Mouse (Mus musculus) forebrain, postnatal 0 days (tissue): ENCODE results near the gene Chmp2a. TPM values are rescaled to one million over a fixed set of nuclear protein-coding genes. Genes with fewer than 3 reads are reported as not detected.
"Not testable (repeated sequence)": the region's sequence is repeated elsewhere in the genome, so short reads cannot be mapped to it uniquely, and the experiment has no call there.

Experiments used
- ATAC-seq: fragments of 200-750 bp; cut with Nextera tagmentation; 2 replicates; pipeline ENCODE4 v1.8.0; 2017; ENCODE audit warnings: mild to moderate bottlenecking, moderate library complexity
- DNase-seq: peaks from one replicate; pipeline ENCODE4 v3.0.0-alpha.2; 2015
- H3K27ac ChIP-seq: fragments of 300-500 bp; sonication (generic); 2 replicates; pipeline ENCODE4 v1.5.1; 2014; ENCODE audit warnings: low read depth, mild to moderate bottlenecking, antibody characterized with exemption, low read length, moderate library complexity, mixed read lengths
- H3K27me3 ChIP-seq: fragments of 300-500 bp; sonication (generic); 2 replicates; pipeline ENCODE4 v1.6.1; 2014; ENCODE audit warnings: mild to moderate bottlenecking, low read length, mixed read lengths; ENCODE audit not compliant: insufficient read depth
- H3K36me3 ChIP-seq: fragments of 300-500 bp; sonication (generic); 2 replicates; pipeline ENCODE4 v1.6.1; 2014; ENCODE audit warnings: mild to moderate bottlenecking, moderate library complexity; ENCODE audit not compliant: insufficient read depth
- H3K4me1 ChIP-seq: fragments of 300-500 bp; sonication (generic); 2 replicates; pipeline ENCODE4 v1.6.1; 2014; ENCODE audit warnings: antibody characterized with exemption; ENCODE audit not compliant: insufficient read depth
- H3K4me2 ChIP-seq: fragments of 300-500 bp; sonication (generic); 2 replicates; pipeline ENCODE4 v1.6.1; 2014; ENCODE audit warnings: low read depth, mild to moderate bottlenecking, moderate library complexity
- H3K4me3 ChIP-seq: fragments of 300-500 bp; sonication (generic); 2 replicates; pipeline ENCODE4 v1.5.1; 2014; ENCODE audit warnings: low read depth, low read length, mixed read lengths
- H3K9ac ChIP-seq: fragments of 300-500 bp; sonication (generic); 2 replicates; pipeline ENCODE4 v1.6.1; 2014; ENCODE audit warnings: mild to moderate bottlenecking
- H3K9me3 ChIP-seq: fragments of 300-500 bp; sonication (generic); 2 replicates; pipeline ENCODE4 v1.6.1; 2016; ENCODE audit warnings: low read length
- CTCF ChIP-seq: sonication (generic); IDR thresholded peaks from 2 replicates; pipeline ENCODE4 v1.5.1; 2016; ENCODE audit warnings: antibody characterized with exemption, control low read depth, low read depth
- WGBS: fragments of 180-500 bp; shearing (Covaris S2); extraction: QIAGEN DNeasy Blood & Tissue Kit; methylation state at CpG from one replicate; pipeline ENCODE4 v1.1.7; 2014; 5-methylcytosine and 5-hydroxymethylcytosine counted together
- polyA plus RNA-seq: library from polyadenylated mRNA; unstranded; fragments of >200 nt; fragmentation: Nextera tagmentation; extraction: Ambion mirVana; gene quantifications from 2 replicates; pipeline ENCODE4 v1.2.1, GENCODE M21; 2015
- total RNA-seq: library from RNA; depleted of rRNA; stranded (reverse); fragments of >200 nt; gene quantifications from 2 replicates; pipeline ENCODE4 v1.2.3, GENCODE M21; 2014; rRNA removed

Chmp2a gene
- total RNA-seq (131 and 160 TPM in 2 replicates), polyA plus RNA-seq (210 and 239 TPM in 2 replicates)

DNA sequence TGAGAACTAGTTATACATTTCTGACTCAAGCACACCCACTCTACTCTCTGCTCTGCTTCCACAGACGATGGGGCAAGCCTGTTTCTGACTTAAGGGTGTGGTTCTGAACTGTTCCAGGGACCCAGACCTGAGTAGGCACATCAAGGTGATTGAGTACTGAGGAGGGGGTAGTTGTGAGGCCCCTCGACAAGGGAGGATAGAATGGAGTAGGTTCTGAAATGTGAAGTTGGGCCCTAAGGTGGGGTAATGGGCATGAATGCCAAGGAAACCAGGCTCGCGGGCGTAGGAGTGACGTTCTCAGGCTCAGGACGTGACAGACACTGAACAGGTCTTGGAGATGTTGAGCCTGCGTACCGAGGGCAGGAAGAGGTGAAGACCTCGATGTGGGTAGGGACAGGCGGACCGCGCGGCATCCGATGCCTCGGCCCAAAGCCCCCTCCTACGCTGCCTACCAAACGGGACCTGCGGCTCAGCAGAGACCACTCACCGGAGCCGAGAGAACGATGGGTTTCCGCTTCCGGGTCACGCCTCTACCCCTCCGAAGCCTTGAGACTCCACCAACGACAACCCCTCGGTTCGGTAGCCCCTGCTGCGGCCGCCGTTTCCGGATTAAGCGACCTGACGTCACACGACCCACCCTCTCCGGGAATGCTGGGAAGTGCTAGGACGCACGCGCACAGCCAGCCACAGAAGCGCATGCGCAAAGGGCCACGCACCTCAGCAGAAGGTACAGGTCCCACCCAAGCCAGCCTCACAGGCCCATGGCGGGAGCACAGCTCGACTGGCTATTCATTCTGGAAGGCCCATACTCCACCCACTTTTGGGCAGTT is at the start of gene Chmp2a:
Gene Chmp2a (minus strand): TSS at position 660 of the 830 bp plus-strand sequence.
- ATAC-seq (peak; percentile 81), DNase-seq (peak; percentile 98)
- Histone ChIP-seq H3K9ac (peak within 1 kb of the TSS; percentile 76), H3K9me3 (no peaks in the 10 kb centered on the region), H3K27me3 (no peaks in the 10 kb centered on the region), H3K4me2 (peak within 1 kb of the TSS; percentile 90), H3K27ac (peak within 1 kb of the TSS; percentile 91), H3K36me3 (peaks cover 55% of the 10 kb centered on the region), H3K4me1 (peaks cover 21% of the 10 kb centered on the region), H3K4me3 (peak within 1 kb of the TSS; percentile 50)
- TF ChIP-seq CTCF = no peak
- WGBS = under 1% methylated on average over 45 of the region's 45 CpGs

DNA sequence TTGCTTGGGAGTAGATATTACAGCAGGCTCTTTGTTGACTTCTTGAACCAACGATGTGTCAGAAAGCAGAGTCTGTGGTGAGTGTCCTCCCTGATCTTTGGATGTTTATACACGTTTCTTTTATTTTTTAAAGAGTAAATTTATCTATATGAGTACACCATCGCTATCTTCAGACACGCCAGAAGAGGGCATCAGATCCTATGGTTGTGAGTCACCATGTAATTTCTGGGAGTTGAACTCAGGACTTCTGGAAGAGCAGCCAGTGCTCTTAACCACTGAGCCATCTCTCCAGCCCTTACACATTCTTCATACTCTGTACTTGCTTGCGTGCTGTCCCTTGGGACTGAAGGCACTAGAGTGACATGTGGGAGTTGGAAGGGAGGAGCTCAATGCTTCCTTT is 37.7 kb upstream of the Chmp2a start:
- H3K36me3 ChIP-seq = no peaks in the 10 kb centered on the region
- no peaks in the 10 kb centered on the region for H3K4me1 ChIP-seq
- DNase-seq = no peak
- H3K27me3 ChIP-seq = no peaks in the 10 kb centered on the region
- no peak for ATAC-seq
- H3K4me3 ChIP-seq = no peak overlapping the region
- whole genome bisulfite sequencing = 58% methylated on average over 5 of the region's 5 CpGs
- H3K4me2 ChIP-seq = no peak overlapping the region
- TF ChIP-seq CTCF = no peak
- H3K9me3 ChIP-seq = no peaks in the 10 kb centered on the region
- no peak overlapping the region for H3K9ac ChIP-seq
- H3K27ac ChIP-seq = no peak overlapping the region

DNA sequence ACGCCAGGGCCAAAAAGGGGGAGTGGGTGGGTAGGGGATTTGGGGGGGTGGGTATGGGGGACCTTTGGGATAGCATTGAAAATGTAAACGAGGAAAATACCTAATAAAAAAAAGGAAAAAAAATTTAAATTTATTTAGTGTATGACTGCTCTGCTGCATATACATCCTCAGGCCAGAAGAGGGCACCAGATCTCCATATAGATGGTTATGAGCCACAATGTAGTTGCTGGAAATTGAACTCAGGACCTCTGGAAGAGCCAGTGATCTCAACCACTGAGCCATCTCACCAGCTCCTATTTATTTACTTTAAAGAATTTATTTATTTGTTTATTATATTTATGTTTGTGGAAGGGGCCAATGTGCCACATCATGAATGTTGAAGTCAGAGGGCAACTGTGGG is 28.8 kb upstream of the Chmp2a start:
- H3K9me3 ChIP-seq, H3K27me3 ChIP-seq, H3K27ac ChIP-seq, H3K4me2 ChIP-seq, H3K4me3 ChIP-seq, H3K36me3 ChIP-seq, ATAC-seq, H3K4me1 ChIP-seq, H3K9ac ChIP-seq, DNase-seq: not testable (repeated sequence)
- WGBS = 62% methylated on average over 2 of the region's 2 CpGs
- TF ChIP-seq CTCF = peak; percentile 37

DNA sequence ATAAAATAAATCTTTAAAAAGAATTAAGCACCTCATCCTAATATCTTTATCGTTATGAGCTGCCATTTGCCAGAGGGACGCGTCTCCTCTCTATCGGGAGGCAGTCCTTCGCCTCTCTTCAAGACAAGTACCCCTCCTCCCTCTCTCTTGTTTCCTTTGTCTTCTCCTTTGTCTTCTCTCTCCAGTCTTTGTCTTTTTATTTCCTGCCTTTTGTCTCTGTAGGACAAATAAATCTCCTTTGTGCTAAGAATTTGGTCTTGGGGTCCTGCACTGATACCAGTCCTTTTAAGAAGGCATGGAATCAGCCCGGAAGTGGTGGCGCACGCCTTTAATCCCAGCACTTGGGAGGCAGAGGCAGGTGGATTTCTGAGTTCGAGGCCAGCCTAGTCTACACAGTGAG is 24.9 kb upstream of the Chmp2a start:
- no peaks in the 10 kb centered on the region for H3K27me3 ChIP-seq
- H3K4me2 ChIP-seq = no peak overlapping the region
- DNase-seq (no peak), ATAC-seq (no peak)
- no peak overlapping the region for H3K9ac ChIP-seq
- H3K36me3 ChIP-seq = no peaks in the 10 kb centered on the region
- no peak overlapping the region for H3K27ac ChIP-seq
- 86% methylated on average over 9 of the region's 9 CpGs for WGBS
- no peak overlapping the region for H3K4me3 ChIP-seq
- no peaks in the 10 kb centered on the region for H3K9me3 ChIP-seq
- H3K4me1 ChIP-seq = no peaks in the 10 kb centered on the region
- no peak for TF ChIP-seq CTCF

DNA sequence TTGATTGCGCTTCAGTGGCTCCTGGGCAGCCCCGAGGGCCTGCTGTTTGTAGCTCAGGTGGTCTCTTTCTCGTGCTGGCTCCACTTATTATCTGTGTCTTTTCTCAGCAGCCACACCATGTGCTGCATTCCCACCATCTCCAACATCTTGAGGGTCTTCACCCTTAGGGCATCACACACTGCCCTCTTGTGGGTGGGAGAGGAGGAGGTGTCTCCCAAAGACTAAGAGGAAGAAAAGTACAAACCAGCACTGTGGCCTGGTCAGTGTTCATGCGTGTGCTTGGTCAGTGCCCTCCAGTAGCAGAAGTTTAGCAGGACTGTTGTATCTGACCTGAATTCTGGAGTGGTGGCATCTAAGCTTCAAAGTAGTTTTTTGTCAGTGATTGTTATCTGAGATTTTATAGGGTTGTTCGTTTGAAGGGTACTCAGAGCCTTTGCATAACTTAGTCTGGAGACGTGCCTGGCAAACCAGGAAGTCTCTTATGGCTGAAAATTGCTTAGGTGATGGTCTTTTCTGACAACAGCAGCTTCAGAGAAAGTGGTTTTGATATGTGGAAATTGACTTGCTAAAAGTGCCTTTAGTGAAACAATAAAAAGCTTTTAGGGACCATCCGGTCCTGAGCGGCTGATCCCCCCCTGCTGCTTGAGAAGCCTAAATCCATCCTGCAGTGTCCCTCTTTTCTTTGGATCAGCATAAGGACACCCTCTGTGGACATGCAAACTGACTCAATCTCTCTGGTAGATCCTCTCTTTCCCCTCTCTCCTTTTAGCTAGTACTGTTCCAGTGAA is 22.5 kb upstream of the Chmp2a start:
- H3K36me3 ChIP-seq = peaks cover 3% of the 10 kb centered on the region; the same call in 1 of the 2 replicates
- peak; percentile 42; the same call in 1 of the 2 replicates for TF ChIP-seq CTCF
- 52% methylated on average over 8 of the region's 8 CpGs for WGBS
- 0 out of 2 replicates have a peak, but pooled peaks cover 3% of the 10 kb centered on the region for H3K4me1 ChIP-seq
- no peak for DNase-seq
- H3K4me3 ChIP-seq = no peak overlapping the region
- ATAC-seq = no peak
- no peaks in the 10 kb centered on the region for H3K9me3 ChIP-seq
- H3K27ac ChIP-seq = no peak overlapping the region
- H3K27me3 ChIP-seq = no peaks in the 10 kb centered on the region
- H3K9ac ChIP-seq = no peak overlapping the region
- no peak overlapping the region for H3K4me2 ChIP-seq

DNA sequence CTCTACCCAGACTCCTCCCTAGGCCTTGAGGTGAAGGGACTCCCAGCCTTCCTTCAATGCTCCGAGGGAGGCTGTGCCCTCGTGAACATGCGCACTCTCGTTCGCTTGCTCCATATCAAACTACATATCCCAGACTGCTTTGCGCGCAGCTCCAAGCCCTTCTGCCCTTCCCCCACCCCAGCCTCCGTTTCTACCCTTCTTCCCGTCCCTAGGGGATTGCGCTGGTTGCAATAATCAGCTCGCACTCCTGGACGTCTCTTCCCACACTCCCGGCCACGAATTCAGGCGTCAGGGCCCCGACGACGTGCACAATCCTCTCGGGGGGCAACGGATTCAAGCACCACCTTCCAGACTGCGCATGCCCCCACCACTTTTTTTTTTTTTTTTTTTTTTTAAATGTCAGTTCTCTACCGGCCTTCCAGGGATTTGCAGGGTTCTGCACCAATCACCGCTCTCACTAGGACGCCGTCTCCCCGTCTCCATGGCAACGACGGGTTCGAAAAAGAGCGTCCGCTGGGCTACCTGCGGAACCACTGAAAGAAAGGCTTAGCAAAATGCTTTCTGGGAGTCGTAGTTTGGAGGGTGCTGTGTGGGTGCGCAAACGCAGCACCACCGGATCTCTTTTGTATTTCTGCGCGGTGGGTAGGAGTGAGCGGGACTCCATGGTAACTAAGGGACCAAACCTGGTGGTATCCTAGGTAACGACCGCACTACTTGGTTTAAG is 19.8 kb upstream of the Chmp2a start, which contains the start of gene Mzf1:
Gene Mzf1 (minus strand): TSS at position 478 of the 724 bp plus-strand sequence.
- under 1% methylated on average over 41 of the region's 41 CpGs for WGBS
- Histone ChIP-seq H3K27me3 (no peaks in the 10 kb centered on the region), H3K36me3 (peaks cover 8% of the 10 kb centered on the region; the same call in 1 of the 2 replicates), H3K9me3 (no peaks in the 10 kb centered on the region), H3K4me3 (peak within 1 kb of the TSS; percentile 70), H3K9ac (peak within 1 kb of the TSS; percentile 65), H3K27ac (peak within 1 kb of the TSS; percentile 96), H3K4me2 (peak within 1 kb of the TSS; percentile 59), H3K4me1 (0 out of 2 replicates have a peak, but pooled peaks cover 3% of the 10 kb centered on the region)
- ATAC-seq (peak; percentile 97), DNase-seq (peak; percentile 100)
- no peak; the same call in 1 of the 2 replicates for TF ChIP-seq CTCF
